Mouse (Mus musculus): Measurements from ENCODE around the gene Pofut1.

GRCm38 (mm10) chr2:153228523-153228922 is 12.8 kb upstream of the Pofut1 start:
- no peak for TF ChIP-seq MAX (IDR thresholded peaks at IDR 0.05)
- no peak for TF ChIP-seq MYOG (IDR thresholded peaks at IDR 0.05; ENCODE audit: control insufficient read depth, extremely low read depth, insufficient read length)
- no peak for TF ChIP-seq FOSL1 (IDR thresholded peaks at IDR 0.05; ENCODE audit: insufficient read depth, low read length, poor library complexity, severe bottlenecking)
- no peak for TF ChIP-seq CTCF (IDR thresholded peaks at IDR 0.05; ENCODE audit: control insufficient read depth, insufficient read depth, insufficient read length)
- no peak for TF ChIP-seq USF1 (IDR thresholded peaks at IDR 0.05; ENCODE audit: low read depth)
